Mouse (Mus musculus): ENCODE data around the gene Gfer. TPM values are rescaled to one million over a fixed set of nuclear protein-coding genes. Genes with fewer than 3 reads are reported as not detected.

The Gfer gene
- total RNA-seq, 2 experiments from 2014 or later: 21.5 TPM

GRCm38 (mm10) chr17:24654969-24655368 is 41.0 kb downstream of the Gfer start:
- no peak for DNase-seq (ENCODE audit: extremely low spot score in 1 of 2, low spot score in 2 of 2)
- intact Hi-C loops (cut with DNase I): no loop called here

GRCm38 (mm10) chr17:24653967-24654710 is 41.8 kb downstream of the Gfer start:
- intact Hi-C loops (cut with DNase I): no loop called here
- peak in 1 of 2 experiments; percentile 86 for DNase-seq (ENCODE audit: extremely low spot score in 1 of 2, low spot score in 2 of 2)

GRCm38 (mm10) chr17:24651835-24652234 is 44.1 kb downstream of the Gfer start:
- no peak for DNase-seq (ENCODE audit: extremely low spot score in 1 of 2, low spot score in 2 of 2)
- intact Hi-C loops (cut with DNase I): no loop called here

DNA sequence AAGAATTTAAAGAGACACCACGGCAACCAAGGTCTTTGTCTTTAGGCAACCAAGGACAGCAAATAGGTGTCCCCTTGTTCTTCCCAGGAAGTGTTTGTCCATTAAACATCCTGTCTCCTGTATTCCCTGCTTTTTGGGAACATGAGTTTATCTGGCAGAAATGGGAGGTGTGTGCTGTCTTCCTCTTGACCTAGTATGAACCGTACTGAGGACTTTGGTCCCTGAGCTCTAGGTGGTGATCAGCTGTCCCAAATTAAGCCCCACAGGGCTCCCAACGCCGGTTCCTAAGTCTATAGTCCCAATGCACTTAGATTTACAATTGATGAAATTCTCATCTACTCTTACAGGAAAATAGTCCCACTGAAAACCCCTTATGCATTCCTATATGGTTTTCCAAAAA is 45.2 kb downstream of the Gfer start:
- intact Hi-C loops (cut with DNase I): no loop called here
- DNase-seq (ENCODE audit: extremely low spot score in 1 of 2, low spot score in 2 of 2): no peak

DNA sequence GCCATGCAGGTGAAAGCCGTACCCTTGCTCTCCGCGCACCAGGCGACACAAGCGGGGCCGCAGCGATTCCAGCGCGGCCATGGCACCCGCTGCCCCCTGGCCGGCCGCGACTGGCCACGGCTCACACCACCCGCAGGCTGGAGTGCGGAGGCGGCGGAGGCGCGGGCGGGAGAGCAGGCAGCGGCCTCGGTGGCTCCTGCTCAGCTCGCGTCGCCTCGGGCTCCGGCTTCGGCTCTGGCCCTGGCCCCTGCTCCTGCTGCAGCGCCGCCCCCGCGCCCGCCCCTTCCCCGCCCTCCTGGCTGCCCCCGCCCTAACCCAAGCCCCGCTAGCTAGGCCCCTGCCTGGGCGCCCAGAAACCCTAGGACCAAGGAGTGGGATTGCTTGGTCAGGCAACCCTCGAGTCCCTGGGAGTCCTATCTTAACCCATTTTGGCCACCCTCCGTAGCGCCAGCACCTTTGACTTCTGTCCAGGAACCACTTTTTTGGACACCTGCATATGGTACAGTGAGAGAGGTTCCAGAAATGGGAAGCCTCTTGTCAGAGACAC is 45.8 kb downstream of the Gfer start, which contains the start of gene Slc9a3r2:
Gene Slc9a3r2, minus strand, starts transcription at position 258 of the 547 bp plus-strand sequence.
- peak in 1 of 2 experiments; percentile 82 for DNase-seq (ENCODE audit: extremely low spot score in 1 of 2, low spot score in 2 of 2)
- intact Hi-C loops (cut with DNase I): no loop called here

DNA sequence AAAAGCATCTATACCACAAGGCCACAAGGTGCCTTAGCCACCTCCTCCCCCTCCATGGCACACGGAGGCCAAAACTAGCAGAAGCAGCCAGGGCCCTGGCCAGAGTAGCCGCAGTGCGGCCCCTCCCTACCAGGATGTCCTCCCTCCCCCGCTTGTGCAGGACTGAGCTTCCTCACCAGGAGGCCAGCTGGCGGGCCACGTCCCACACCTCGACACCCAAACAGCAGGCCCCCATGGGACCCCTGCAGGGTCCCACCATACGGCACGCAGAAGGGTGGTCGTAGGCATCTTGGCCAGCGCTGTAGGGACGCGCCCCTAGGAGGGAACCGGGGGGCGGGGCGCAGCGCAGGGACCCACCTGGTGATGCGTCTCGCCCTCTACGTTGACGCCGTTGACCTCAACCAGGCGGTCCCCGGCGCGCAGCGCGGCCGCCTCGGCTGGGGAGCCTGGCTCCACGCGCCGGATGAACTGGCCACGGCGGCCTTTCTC is 46.3 kb downstream of the Gfer start:
- intact Hi-C loops (cut with DNase I): no loop called here
- DNase-seq (ENCODE audit: extremely low spot score in 1 of 2, low spot score in 2 of 2): peak in 1 of 2 experiments; percentile 78

DNA sequence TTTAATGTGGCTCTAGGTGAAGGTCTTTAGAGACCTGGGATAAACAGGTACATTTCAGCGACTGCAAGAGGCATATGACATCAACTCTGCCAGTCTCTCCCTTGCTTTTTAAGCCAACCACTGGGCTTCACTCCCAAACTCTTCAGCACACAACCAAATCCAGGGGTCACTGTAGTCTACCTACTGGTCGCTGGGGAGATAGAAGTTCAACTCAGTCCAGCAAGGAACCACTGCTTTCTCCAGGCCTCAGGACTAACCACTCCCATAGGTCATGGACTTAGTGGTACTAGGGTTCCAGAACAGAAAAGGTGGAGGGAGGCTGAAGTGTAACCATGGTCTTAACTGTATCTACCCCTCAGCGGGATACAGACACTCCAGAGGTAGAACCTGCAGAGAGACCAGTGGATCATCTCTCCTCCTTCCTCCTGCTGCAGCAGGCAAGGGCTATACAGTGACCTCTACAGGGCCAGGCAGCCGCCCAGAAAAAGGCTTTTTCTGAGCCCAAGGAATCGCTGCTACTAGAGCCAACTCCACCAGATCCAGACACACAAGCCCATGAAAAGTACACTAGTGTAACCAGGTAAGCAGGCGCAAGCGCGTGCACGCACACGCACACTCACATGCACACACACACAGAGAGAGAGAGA is 47.1 kb downstream of the Gfer start:
- no peak for DNase-seq (ENCODE audit: extremely low spot score in 1 of 2, low spot score in 2 of 2)
- intact Hi-C loops (cut with DNase I): no loop called here

- DNase-seq (ENCODE audit: extremely low spot score in 1 of 2, low spot score in 2 of 2): no peak
- intact Hi-C loops (cut with DNase I): no loop called here
Measured at GRCm38 (mm10) chr17:24647493-24647892, 48.5 kb downstream of the Gfer start.

DNA sequence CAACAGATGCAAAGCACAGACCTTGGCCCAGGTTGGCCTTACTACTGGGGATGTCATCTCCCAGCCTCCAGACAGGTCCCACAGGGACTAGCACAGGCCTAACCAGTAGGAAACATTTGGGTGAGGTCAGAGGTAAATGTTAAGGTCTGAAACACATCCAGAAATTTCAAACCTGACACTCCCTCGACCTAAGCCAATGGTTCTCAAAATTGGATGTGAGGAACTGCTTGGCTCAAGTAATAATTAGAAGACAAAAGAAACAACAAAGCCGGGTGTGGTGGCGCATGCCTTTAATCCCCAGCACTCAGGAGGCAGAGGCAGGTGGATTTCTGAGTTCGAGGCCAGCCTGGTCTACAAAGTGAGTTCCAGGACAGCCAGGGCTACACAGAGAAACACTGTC is 49.6 kb downstream of the Gfer start:
- intact Hi-C loops (cut with DNase I): no loop called here
- DNase-seq (ENCODE audit: extremely low spot score in 1 of 2, low spot score in 2 of 2): no peak

- intact Hi-C loops (cut with DNase I): no loop called here
- no peak for DNase-seq (ENCODE audit: extremely low spot score in 1 of 2, low spot score in 2 of 2)
Measured at GRCm38 (mm10) chr17:24645916-24646315, 50.0 kb downstream of the Gfer start.

DNA sequence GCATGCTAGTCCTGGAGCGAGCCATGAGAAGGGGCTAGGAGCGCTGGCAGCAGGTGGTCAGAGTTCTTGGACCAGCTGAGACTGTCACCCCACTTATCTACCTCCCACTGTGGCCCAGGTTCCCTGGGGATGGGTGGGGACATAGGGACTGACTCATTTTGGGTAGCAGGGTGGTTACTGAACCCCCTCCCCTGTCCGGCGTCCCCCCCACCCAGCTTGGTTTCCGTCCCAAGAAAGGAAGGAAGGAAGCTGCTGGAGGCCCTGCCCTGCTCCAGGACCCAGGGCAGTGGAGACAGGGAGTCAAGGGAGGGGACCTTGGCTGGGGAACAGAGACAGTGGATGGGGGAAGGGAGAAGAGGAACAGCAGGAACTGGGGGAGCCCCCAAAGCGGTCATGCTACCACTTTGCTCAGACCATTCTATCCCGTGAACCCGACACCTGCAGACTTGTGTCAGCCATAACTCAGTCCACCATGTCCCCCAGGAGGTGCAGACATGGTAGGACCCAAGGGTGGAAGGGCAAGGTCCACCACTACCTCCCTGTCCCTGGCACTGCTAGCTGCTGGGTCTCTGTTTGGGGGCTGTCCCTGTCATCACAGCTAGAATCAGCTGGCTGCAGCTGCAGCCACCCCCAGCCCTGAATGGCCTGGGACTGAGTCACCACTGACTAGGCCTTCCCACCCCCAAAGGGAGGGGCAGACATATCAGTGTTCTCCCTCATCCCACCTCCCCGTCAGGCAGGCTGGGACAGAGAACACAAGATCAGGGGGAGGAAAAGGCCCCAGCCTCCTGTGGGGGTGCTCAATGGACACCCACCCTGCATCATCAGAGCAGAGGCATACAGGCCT is 50.9 kb downstream of the Gfer start:
- DNase-seq (ENCODE audit: extremely low spot score in 1 of 2, low spot score in 2 of 2): peak in 1 of 2 experiments; percentile 73

DNA sequence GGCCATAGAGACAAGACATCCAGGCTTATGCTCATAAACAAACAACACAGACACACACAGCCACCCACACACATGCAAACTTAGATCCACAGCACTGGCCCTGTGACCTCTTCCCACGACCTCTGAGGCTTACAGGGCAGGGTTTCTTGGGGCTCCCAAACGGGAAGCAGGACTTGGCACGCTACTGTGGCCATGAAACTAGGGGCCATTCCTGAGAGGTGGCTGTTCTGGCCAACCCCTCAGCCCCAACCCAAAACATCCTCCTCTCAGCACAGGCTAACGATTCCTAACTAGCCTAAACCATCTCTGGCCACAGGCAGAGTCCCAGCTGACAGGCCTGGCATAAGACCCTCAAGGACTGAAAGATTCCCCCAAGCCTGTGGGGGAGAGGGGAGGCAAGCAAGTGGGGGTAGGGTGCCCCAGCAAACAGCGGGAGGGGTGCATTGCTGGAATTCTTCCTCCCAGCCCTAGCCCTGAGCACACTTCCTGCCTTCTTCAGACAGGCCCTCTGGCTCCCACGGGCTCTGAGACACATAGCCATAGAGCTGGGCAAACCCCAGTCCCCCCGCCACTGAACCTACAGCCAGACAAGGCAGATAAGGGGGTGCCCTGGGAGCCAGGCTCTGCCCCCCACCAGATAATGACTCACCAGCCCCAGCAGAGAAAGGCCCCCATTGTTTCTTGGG is 51.8 kb downstream of the Gfer start:
- intact Hi-C loops (cut with DNase I): no loop called here
- peak in 1 of 2 experiments; percentile 69 for DNase-seq (ENCODE audit: extremely low spot score in 1 of 2, low spot score in 2 of 2)

More for the DNA sequence above, 50.9 kb downstream of the Gfer start:
- intact Hi-C loops (cut with DNase I): no loop called here

Other genes starting within 250 kb of the Gfer start
- 10 to 100 TPM; 30.8 to 31.3 TPM for gene E4f1, start 225.8 kb downstream of the Gfer start, total RNA-seq (2021)
- gene Pgp, start 225.8 kb downstream of the Gfer start, total RNA-seq (2021): 10 to 100 TPM; 66.4 to 66.7 TPM
- gene Bricd5, start 222.3 kb downstream of the Gfer start, total RNA-seq (2021): 1 to 10 TPM in 1 of 2 experiments, under 1 TPM in 1; 0.88 to 1.4 TPM
- gene Mlst8, start 217.1 kb downstream of the Gfer start, total RNA-seq (2021): 10 to 100 TPM; 31.6 to 37.4 TPM
- gene Caskin1, start 207.6 kb downstream of the Gfer start, total RNA-seq (2021): 100 to 1,000 TPM; 161 to 162 TPM
- 100 to 1,000 TPM; 105 to 107 TPM for gene Traf7, start 168.2 kb downstream of the Gfer start, total RNA-seq (2021)
- 10 to 100 TPM; 22.6 to 29.8 TPM for gene Rab26, start 161.9 kb downstream of the Gfer start, total RNA-seq (2021)
- gene Pkd1, start 146.3 kb downstream of the Gfer start, total RNA-seq (2021): 10 to 100 TPM; 60.8 to 66.7 TPM
- gene Tsc2, start 63.5 kb downstream of the Gfer start, total RNA-seq (2021): 100 to 1,000 TPM; 130 to 143 TPM
- 1 to 10 TPM; 4.6 to 5.9 TPM for gene Nthl1, start 63.5 kb downstream of the Gfer start, total RNA-seq (2021)
- 10 to 100 TPM; 55.0 to 55.2 TPM for gene Slc9a3r2, start 45.8 kb downstream of the Gfer start, total RNA-seq (2021)
- gene Npw, start 37.7 kb downstream of the Gfer start, total RNA-seq (2021): not detected
- gene Zfp598, start 26.5 kb downstream of the Gfer start, total RNA-seq (2021): 10 to 100 TPM; 37.2 to 38.1 TPM
- 100 to 1,000 TPM; 248 to 254 TPM for gene Syngr3, start 6.2 kb downstream of the Gfer start, total RNA-seq (2021)
- gene Noxo1, start 78 bp upstream of the Gfer start, total RNA-seq (2021): 1 to 10 TPM; 2.7 to 5.1 TPM
- 10 to 100 TPM; 30.9 to 37.9 TPM for gene Tbl3, start 11.5 kb upstream of the Gfer start, total RNA-seq (2021)
- gene Rnf151, start 21.9 kb upstream of the Gfer start, total RNA-seq (2021): under 1 TPM in 1 of 2 experiments, not detected in 1; 0.69 TPM
- gene Rps2, start 22.0 kb upstream of the Gfer start, total RNA-seq (2021): 100 to 1,000 TPM; 575 to 607 TPM
- 100 to 1,000 TPM; 156 to 176 TPM for gene Ndufb10, start 28.3 kb upstream of the Gfer start, total RNA-seq (2021)
- gene Rpl3l, start 31.7 kb upstream of the Gfer start, total RNA-seq (2021): under 1 TPM; 0.43 to 0.49 TPM
- gene Msrb1, start 40.5 kb upstream of the Gfer start, total RNA-seq (2021): 10 to 100 TPM; 44.2 to 47.8 TPM
- gene Hs3st6, start 56.8 kb upstream of the Gfer start, total RNA-seq (2021): under 1 TPM in 1 of 2 experiments, not detected in 1; 0.49 TPM
- gene Meiob, start 108.1 kb upstream of the Gfer start, total RNA-seq (2021): not detected
- 100 to 1,000 TPM in 1 of 2 experiments, 10 to 100 TPM in 1; 92.4 to 102 TPM for gene Hagh, start 144.0 kb upstream of the Gfer start, total RNA-seq (2021)
- gene Fahd1, start 154.2 kb upstream of the Gfer start, total RNA-seq (2021): 10 to 100 TPM; 14.8 to 16.5 TPM
- under 1 TPM; 0.17 to 0.32 TPM for gene Igfals, start 169.8 kb upstream of the Gfer start, total RNA-seq (2021)
- 10 to 100 TPM; 37.8 to 40.2 TPM for gene Nubp2, start 190.2 kb upstream of the Gfer start, total RNA-seq (2021)
- gene Spsb3, start 190.5 kb upstream of the Gfer start, total RNA-seq (2021): 10 to 100 TPM; 48.0 to 48.3 TPM
- gene Eme2, start 198.9 kb upstream of the Gfer start, total RNA-seq (2021): 10 to 100 TPM; 53.9 to 56.6 TPM
- gene Mrps34, start 199.0 kb upstream of the Gfer start, total RNA-seq (2021): 10 to 100 TPM; 58.4 to 64.8 TPM
- gene Nme3, start 200.3 kb upstream of the Gfer start, total RNA-seq (2021): 10 to 100 TPM; 42.2 to 43.5 TPM
- gene Mapk8ip3, start 240.8 kb upstream of the Gfer start, total RNA-seq (2021): 100 to 1,000 TPM; 288 to 297 TPM

Measured in left cerebral cortex, postnatal 10 days (tissue).